Mouse (Mus musculus) kidney, postnatal 4 days (tissue): ENCODE measurements around the gene Pgs1.

ENCODE experiments used
- DNase-seq, 2 experiments: peaks; one replicate each; pipeline ENCODE4 v3.0.0; 2021; ENCODE audit warnings: mixed read lengths in 2 of 2

Pgs1 gene

GRCm38 (mm10) chr11:117977694-117978360 lies 8.3 kb upstream of the Pgs1 start:
- DNase-seq, result no peak

- no peak for DNase-seq
Observed at GRCm38 (mm10) chr11:117979388-117979787, 6.7 kb upstream of the Pgs1 start.

DNA sequence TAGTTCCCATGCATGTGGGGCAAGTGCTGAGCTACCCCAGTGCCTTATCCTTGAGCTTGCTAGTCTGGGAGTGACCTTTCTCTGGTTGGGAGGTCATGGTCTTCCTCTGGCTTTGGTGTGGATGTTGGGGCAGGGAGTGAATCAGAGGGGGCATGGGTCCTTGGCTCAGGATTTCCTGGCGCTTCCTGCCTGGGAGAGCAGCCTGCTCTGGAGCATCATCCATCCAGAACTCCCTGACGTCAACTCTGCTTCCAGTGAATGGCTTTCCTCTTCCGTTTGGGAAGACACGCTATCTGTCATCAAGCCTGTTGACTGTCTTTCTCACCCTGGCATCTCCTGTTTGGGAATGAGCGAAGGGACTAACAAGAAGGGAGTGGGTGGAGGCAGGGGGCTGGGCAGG lies 3.7 kb upstream of the Pgs1 start:
- DNase-seq, result no peak

GRCm38 (mm10) chr11:117983770-117984169 lies 2.3 kb upstream of the Pgs1 start:
- no peak for DNase-seq

- DNase-seq, result peak; percentile 35 to 64
Observed at GRCm38 (mm10) chr11:117987032-117987451, 950 bp downstream of the Pgs1 start.

GRCm38 (mm10) chr11:117987968-117988367 lies 1.9 kb downstream of the Pgs1 start:
- DNase-seq, result no peak

DNA sequence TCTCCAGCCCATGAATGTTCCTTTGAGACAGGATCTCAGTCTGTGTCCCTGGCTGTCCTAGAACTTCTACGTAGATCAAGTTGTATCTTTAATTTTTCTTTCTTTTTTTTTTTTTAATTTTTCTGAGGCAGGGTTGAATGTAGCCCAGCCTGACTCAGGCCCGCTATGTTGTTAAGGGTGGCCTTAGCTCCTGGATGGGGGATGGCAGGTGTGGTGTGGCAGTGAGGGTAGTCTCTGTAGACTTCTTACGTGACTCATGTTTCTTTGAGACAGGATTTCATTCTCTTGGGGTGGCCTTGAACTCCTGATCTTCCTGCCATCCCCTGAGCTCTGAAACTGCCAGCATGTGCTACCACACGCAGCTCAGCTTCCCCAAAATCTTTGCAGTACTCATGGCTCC lies 3.1 kb downstream of the Pgs1 start:
- DNase-seq, result no peak

DNA sequence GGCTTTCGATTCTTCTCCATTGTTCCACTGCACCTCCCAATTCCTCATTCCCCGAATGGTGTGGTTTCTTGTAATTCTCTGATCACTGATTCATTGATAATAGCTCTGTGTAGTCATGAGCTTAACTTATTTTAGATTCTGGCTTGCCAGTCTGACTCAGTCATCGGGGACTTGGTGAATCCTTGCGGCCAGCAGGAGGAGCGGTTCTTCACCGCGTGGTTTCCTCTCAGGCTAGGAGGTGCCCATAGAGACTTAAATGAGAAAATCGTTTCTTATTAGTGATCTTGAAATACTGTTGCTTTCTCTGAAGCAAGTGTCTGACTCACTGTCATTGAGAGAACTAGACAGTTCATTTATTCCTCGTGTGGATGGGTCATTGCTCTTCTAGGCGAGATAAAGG lies 3.8 kb downstream of the Pgs1 start:
- no peak for DNase-seq

DNA sequence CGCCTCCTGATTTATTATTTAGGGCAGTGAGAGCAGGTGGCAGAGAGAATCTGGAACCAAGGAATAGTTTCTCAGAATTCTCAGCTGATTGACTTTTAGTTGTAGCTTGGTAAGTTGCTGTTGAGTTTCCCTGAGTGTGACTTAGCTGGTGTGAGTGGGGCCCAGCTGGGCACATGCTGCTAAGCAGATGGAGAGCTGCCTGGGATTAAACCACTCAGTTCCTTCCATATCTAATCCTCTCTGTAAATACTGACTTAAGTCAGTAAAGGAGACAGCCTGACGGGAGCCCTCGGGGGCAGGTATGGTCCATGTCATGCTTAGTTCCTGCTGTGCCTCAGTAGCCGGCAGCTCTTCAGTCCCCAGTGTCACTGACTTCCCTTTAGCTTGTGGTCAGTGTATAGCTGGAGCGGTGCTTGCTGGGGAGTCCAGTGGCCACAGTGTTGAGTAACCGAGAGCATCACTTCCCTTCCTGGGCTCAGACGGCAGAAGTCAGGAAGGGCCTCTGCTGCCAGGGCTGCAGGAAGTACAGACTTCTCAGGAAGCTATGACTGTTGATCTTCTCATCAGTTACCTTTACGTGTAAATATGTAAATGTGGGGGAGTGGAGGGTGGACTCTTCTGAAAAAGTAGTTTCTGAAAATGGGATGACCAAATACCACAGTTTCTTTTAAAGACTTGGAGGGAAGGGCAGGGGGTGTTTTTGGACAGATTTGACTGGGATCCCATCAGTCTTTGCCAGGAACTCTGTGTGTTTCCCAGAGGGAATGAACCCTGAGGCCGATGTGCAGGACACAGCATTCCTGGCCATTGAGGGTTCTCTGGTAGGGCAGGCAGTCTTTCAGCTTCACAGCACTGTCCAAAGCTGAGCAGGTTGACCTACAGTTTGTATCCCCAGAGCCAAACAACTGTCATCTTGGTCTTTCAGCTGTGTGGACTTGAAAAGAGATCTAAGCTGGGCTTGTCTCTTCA lies 5.7 kb downstream of the Pgs1 start:
- no peak for DNase-seq

GRCm38 (mm10) chr11:117993190-117994175 lies 7.4 kb downstream of the Pgs1 start:
- no peak for DNase-seq

DNA sequence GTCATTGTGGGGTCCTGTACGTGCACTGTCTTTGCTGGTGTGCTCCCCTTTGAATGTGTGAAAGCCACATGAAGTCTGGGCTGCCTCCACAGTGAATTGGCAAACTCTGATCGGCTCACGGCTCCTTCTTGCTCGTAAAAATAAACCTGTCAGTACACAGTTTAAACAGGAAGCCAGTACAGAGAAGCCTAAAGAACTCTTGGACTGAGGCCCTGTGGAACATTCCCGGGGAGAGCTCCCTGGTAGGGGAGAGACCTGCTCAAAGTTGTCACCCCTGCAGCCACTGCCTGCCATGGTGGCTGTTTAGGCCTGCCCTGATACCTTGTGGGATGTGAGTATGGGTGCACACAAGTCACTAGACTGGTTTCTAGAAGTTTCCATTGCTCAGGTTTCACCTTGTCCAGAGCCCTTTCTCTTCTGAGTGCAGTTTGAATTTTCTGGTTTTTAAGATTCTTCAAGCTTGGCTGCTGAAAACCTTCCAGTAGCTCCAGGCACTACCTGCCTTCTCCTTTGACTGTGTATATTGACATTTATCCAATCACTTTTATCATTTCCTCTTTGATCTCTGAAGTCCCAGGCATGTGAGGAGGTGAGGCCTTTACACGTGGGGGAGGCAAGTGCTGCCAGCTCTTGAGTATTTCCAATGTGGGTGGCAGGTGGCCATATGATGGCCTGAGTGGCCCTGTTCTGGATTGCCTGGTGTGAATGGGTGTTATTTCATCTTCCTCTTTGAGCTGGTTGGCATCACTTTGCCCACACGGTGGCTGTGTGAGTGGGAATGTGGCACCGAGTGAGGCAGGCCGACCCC lies 8.4 kb downstream of the Pgs1 start:
- peak in 1 of 2 experiments; percentile 61 for DNase-seq

DNA sequence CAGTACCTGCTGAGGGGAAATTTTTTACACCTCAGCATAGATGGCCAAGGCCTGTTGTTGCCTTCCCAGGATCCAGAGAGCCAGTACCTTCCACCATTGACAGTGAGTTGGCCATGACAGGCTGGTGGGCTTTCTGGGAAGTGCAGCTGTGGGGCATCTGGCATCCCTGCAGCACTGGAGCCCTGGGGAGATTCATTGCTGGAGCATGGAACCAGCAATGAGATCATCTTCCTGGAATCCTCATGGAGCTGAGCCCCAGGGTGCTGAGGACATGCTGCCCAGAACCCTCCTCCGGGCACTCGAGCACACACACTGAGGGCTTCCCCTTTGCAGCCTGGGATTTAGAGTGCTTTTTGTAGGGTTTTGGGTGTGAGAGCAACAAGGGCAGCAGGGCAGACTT lies 9.2 kb downstream of the Pgs1 start:
- no peak for DNase-seq

GRCm38 (mm10) chr11:117995661-117996060 lies 9.6 kb downstream of the Pgs1 start:
- DNase-seq, result no peak

- DNase-seq, result no peak
Observed at GRCm38 (mm10) chr11:117996066-117996465, 10.0 kb downstream of the Pgs1 start.

- no peak for DNase-seq
Observed at GRCm38 (mm10) chr11:117997085-117997484, 11.0 kb downstream of the Pgs1 start.

DNA sequence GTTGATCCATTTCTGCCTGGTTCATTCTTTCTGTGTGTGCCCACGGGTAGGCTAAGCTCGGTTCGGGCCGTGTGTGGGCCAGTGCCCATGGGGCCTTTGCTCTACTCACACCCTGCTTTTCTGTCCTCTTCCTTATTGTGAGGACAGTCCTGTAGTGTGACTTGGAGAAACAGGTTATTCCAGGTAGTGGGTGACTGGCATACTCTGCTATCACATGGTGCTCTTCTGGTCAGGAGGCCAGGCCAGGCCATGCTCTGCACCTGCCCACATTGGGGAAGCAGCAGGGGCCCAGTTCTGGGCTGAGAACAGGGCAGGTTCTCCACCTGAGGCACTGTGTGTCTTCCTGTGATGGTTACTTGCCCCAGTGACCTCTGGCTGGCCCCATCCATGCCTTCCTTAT lies 12.3 kb downstream of the Pgs1 start:
- no peak for DNase-seq

DNA sequence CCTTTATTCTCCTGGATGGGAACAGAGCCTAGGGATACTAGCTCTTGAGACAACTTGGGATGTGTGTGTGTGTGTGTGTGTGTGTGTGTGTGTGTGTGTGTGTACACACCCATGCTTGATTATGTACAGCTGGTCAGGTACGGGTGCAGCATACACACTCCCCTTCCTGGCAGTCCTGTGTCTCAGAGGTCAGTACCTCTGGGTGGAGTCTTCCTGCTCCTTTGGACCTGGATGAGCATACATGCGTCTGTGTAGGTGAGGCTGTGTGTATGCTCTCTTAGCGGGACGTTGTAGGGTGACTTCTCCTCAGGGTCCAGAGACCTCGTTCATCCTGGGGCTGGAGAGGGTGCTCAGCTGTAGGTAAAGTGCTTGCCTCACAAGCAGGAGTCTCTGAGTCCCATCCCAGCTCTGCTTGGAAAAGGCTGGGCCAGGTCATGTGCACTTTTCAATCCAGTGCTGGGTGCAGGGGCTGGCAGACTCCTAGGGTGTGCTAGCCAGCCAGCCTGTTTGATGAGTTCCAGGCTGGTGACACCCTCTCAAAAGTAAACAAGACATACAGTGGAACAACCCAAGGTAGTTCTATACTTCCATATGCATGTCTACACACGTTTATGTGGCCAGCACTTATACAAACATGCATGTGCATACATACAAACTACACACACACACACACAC lies 13.3 kb downstream of the Pgs1 start:
- DNase-seq, result no peak

DNA sequence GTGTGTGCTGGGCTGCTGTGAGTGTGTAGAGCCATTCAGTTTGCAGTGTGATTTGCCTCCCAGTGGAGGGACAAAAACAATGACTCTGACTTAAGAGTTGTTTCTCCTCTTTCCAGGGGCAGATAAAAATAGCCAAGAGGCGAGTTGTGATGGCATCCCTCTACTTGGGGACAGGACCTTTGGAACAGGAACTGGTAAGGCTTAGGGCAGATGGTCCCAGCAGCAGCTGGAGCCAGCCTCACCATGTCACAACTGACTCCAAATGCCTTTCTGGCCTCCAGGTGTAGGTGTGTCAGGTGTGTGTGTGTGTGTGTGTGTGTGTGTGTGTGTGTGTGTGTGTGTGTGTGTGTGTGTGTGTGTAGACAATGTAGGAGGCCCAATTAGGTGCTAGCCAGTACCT lies 14.0 kb downstream of the Pgs1 start:
- no peak for DNase-seq

GRCm38 (mm10) chr11:118000565-118001215 lies 14.6 kb downstream of the Pgs1 start:
- no peak for DNase-seq

- no peak for DNase-seq
Observed at GRCm38 (mm10) chr11:118003176-118003575, 17.1 kb downstream of the Pgs1 start.

- peak; percentile 64 to 73 for DNase-seq
Observed at GRCm38 (mm10) chr11:118003718-118004117, 17.6 kb downstream of the Pgs1 start.
